Mouse (Mus musculus): ENCODE measurements around the gene Aar2.
A peak's percentile ranks its signal among the peaks of the same experiment; 100 is the strongest.

Aar2 gene

GRCm38 (mm10) chr2:156568647-156569046, 21.3 kb downstream of the Aar2 start:
- DNase-seq (ENCODE audit: low read depth, low spot score), result no peak

GRCm38 (mm10) chr2:156569261-156569660, 21.9 kb downstream of the Aar2 start:
- no peak for DNase-seq (ENCODE audit: low read depth, low spot score)

GRCm38 (mm10) chr2:156571521-156571920, 24.1 kb downstream of the Aar2 start:
- DNase-seq (ENCODE audit: low read depth, low spot score), result no peak

GRCm38 (mm10) chr2:156576850-156577587, 29.6 kb downstream of the Aar2 start:
- peak; percentile 7 for DNase-seq (ENCODE audit: low read depth, low spot score)

GRCm38 (mm10) chr2:156580507-156580906, 33.1 kb downstream of the Aar2 start:
- no peak for DNase-seq (ENCODE audit: low read depth, low spot score)

- DNase-seq (ENCODE audit: low read depth, low spot score), result no peak
These were observed 33.9 kb downstream of the Aar2 start for GRCm38 (mm10) chr2:156581244-156581643.

DNA sequence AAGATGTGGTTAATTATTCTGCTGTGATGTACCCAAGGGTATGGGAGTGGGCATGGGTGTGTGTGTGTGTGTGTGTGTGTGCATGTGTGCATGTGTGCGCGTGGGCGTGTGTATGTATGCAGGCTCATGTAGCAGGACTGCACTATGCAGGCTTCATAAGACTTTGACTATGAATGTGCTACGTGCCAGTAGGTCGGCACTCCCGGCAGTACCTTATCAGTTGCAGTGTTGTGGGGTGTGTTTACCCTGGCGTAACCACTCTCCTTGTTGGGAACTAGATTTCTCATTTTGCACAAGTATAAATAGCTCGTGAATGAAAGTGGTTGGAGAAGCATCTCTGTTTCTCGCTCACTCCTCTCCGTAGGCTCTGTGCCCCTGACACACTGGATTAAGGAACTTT, 35.5 kb downstream of the Aar2 start:
- no peak for DNase-seq (ENCODE audit: low read depth, low spot score)

DNA sequence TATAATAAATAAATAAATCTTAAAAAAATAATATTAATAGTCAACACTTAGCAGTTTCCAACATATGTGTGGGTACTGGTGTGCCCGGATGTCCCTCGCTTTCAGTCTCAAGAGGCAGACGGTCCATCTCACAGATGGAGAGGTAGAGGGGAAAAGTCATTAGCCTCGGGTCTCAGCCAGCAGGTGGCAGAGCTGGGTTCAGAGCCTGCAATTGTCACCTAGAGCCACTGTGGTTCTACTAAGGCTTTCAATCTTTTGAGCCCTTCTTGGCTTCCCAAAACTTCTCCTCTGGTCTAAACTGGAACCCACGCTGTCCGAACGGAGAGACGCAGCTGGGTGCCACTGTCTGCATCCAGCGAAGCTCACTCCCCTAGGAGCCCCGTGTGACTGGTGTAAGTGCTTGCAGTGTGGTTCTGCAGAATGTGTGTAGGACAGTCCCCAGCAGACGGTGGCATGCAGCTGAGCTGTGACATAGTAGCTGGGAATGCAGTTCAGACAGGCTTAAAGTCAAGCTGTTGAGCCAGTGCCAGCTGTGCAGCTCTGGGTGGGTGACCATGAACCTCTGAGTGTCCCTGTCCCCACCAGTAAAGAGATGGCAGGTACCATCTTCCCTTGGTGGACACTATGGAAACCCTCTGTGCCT, 36.9 kb downstream of the Aar2 start:
- DNase-seq (ENCODE audit: low read depth, low spot score), result peak; percentile 34

DNA sequence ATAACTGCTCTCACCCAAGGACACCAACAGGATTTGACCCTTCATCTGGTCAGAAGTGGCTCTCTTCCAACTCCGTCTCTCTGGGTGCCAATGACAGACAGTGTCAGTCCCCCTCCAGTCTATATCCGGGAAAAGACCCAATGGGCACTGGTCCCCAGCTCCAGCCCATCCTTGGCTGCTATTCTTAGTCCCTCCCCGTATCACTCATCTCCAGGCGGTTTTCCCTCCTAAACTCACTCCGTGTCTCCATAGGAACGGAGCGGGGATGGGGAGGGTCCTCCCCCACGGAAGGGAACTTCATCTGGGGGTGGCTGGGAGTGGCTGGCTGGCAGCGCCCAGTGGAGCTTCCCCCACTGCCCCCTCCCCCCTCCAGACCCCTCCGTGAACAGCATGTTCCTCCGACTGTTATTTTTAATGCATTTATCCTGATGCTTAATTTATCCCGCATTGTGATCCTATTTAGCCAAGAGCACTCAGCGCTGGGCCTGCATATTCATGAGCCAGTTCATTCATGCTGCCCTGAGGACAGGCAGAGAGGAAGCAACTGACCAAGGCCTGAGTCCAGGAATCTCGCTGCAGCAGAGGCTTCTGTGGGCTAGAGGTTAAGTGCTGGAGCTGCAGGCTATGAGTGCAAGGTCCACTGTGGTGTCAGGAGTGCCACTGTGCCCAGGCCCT, 37.5 kb downstream of the Aar2 start:
- no peak for DNase-seq (ENCODE audit: low read depth, low spot score)

DNA sequence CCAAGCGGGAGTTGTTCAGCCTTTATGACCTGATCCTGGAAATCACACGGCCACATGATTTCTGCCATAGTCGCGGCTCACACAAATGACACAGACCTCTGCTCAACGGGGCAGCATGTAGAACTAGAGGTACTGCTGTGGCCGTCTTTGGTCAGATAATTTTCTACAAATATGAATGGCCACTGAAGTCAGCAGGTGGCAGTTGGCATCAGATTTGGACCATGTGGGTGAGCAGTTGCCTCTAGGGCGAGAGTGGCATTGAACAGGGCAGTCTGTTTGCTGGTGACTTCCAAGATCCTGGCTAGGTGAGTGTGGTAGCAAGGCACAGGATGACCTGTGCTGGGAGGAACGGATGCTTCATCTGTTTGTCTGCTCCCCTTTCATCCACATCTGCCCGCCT, 42.1 kb downstream of the Aar2 start:
- DNase-seq (ENCODE audit: low read depth, low spot score), result no peak

GRCm38 (mm10) chr2:156594987-156595490, 47.7 kb downstream of the Aar2 start:
- no peak for DNase-seq (ENCODE audit: low read depth, low spot score)

GRCm38 (mm10) chr2:156602581-156602980, 55.2 kb downstream of the Aar2 start:
- no peak for DNase-seq (ENCODE audit: low read depth, low spot score)

DNA sequence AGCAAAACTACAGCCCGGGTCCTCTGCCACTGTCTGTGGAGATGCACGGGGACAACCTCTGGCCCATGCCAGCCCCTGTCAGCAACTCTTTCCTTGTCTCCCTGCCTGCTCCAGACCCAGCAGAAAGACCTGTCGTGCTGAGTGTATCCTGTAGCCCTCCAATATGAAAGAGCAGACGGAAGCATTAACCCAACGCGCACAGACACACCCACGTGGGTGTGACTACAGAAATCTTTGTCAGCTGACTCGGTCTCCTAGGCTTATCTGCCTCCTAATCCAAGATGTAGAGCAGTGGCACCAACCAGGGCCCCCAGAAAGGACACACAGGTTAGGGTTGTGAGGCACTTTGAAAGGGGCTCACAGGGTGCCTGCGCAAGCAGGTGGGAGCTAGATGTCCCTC, 56.3 kb downstream of the Aar2 start:
- DNase-seq (ENCODE audit: low read depth, low spot score), result no peak

DNA sequence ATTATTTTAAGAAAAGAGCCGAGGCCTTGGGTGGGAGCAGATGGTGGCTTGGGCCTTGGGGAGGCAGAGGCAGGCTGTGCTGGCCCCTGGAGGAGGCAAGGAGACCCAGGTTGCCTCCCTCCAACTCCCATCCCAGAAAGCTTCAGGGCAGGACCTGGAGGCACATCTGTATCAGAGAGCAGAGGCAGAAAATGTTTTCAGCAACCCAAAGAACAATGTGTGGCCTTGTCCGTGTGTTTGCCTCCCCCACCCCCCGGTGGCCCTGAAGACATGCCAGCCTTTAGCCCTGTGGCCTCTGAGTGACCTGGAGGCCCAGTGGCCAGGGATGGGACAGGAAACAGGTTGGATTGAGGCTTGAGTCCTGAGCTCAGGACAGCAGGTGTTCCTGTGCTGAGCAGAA, 57.8 kb downstream of the Aar2 start:
- DNase-seq (ENCODE audit: low read depth, low spot score), result no peak

- DNase-seq (ENCODE audit: low read depth, low spot score), result no peak
These were observed 58.6 kb downstream of the Aar2 start for GRCm38 (mm10) chr2:156605971-156606370.

DNA sequence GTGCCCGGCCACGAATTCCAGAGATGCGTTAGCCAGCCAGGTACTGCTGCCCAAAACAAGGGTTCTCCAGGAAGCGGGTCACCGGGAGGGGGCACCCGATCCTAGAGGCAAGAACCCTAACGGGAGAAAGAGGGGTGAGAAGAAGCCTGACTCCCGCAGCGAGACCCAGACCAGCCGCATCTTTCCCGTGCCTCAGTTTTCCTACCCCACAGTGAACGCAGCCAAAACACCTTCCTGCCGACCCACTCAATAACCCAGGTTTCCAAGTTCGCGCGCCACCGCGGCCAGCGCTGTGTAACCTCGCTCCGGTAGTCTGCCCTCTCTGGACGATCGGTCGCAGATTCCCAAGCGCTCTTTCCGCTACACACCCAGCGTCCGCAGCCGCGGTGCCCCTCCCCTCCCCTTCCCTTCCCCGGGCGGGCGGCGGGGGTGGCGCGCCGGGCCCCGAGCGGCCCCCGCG, 65.7 kb downstream of the Aar2 start:
- peak; percentile 39 for DNase-seq (ENCODE audit: low read depth, low spot score)

GRCm38 (mm10) chr2:156613541-156614257, 66.3 kb downstream of the Aar2 start, which contains the start of gene Dlgap4:
Gene Dlgap4, plus strand, starts transcription at chr2:156613705.
- no peak for DNase-seq (ENCODE audit: low read depth, low spot score)

- DNase-seq (ENCODE audit: low read depth, low spot score), result no peak
These were observed 66.8 kb downstream of the Aar2 start for GRCm38 (mm10) chr2:156614258-156614556.

- DNase-seq (ENCODE audit: low read depth, low spot score), result no peak
These were observed 67.6 kb downstream of the Aar2 start for GRCm38 (mm10) chr2:156614661-156615654.

DNA sequence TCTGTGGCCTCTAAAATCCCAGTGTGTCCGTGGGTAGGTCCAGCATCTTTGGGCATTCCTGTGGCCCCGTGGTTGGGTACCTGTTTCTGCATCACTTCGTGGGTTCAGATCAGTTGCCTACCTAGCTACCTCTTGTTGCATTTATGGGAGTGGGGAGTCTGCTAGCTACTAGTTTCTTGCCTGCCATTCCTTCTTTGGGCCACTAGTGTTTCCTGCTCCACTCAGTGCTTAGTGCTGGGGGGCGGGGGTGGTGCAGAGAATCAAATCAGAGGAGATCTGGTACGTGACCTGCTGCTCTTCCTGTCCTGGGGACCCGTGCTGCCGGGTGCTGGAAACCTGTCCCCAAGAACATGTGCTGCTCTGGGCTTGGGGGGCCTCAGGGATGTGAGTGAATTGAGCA, 69.1 kb downstream of the Aar2 start:
- DNase-seq (ENCODE audit: low read depth, low spot score), result no peak

DNA sequence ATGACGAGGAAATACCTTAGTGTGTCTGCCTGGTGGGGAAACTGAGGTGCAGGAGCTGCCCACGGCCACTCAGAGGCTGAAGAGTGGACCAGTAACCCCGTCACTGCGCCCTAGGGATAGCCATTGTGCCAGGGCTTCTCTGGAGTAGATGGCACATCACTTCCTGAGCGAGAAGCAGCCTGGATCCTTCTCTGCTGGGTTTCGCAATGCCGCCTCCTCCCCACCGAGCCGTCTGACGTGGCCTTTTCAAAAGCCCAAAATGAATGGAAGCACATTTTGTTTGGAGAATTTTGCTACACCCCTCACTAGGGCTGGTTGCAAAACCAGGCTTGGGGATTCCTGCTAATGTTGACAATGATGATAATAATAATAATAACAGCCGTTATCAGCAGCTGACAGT, 70.2 kb downstream of the Aar2 start:
- peak; percentile 47 for DNase-seq (ENCODE audit: low read depth, low spot score)

Data from 3T3-L1 (cell line).